In genomic region chr1:169916659-169917058, GRCm38 (mm10) we compare ENCODE assay signal across 10 mouse cellular contexts. TPM values are rescaled to one million over a fixed set of nuclear protein-coding genes. Genes with fewer than 3 reads are reported as not detected.
DNase-seq lines count a peak whose midpoint lies in the region; ATAC-seq and TF ChIP-seq lines count a peak whose summit lies in the region.
"Had no signal": no experiment of that assay in that cellular context is flagged by ENCODE, and none has a peak within 500 bp of the region (broad histone marks: within the 10 kb centered on the region; RNA-seq: fewer than 3 reads in every experiment).

No protein-coding gene starts in this region.

- DNase-seq in heart, adult 18-20 months, result peak; percentile 61 to 75
- DNase-seq in heart, postnatal 25 days (ENCODE audit: low spot score), result no peak
- peak; percentile 28 for DNase-seq in brain, adult 2 months (ENCODE audit: low read depth, low spot score)
- peak; percentile 55 for DNase-seq in heart, adult 8-10 months (ENCODE audit: low spot score)
- DNase-seq in limb, embryonic 14.5 days (ENCODE audit: low spot score), result peak; percentile 49
- no peak for DNase-seq in cerebellum, postnatal 4 days (ENCODE audit: low spot score in 2 of 2)
- no peak for DNase-seq in testis, postnatal 14 days (ENCODE audit: low spot score)
- DNase-seq: right cerebral cortex, postnatal 25 days had no signal

- ATAC-seq in limb, embryonic 14.5 days (ENCODE audit: low FRiP score, low read depth), result peak; percentile 67; the same call in 1 of the 2 replicates
- no peak for ATAC-seq in cerebellum, adult (ENCODE audit: insufficient number of reproducible peaks, low FRiP score, low TSS enrichment)

- intact Hi-C loops in heart, postnatal 25 days (cut with DNase I), result loop anchor here (1.0 to 5.0 kb wide), 3 partner anchors 169 to 384 kb away; partner anchors contain the start of genes Nuf2 and Rgs4

- no peak overlapping the region for H3K4me3 ChIP-seq in limb, embryonic 14.5 days (replicated peaks; ENCODE audit: low read length)

- no peaks in the 10 kb centered on the region for H3K9me3 ChIP-seq in limb, embryonic 14.5 days (ENCODE audit: control insufficient read depth, low read length)

- H3K27ac ChIP-seq in limb, embryonic 14.5 days (replicated peaks; ENCODE audit: low read depth, low read length), result no peak overlapping the region
- H3K27ac ChIP-seq: macrophage had no signal

- no peak overlapping the region for H3K9ac ChIP-seq in limb, embryonic 14.5 days (ENCODE audit: low read depth, low read length, severe bottlenecking)

- H3K4me2 ChIP-seq in limb, embryonic 14.5 days (replicated peaks; ENCODE audit: low read depth, low read length, severe bottlenecking), result no peak overlapping the region

- 12% methylated on average over 7 of the region's 7 CpGs for WGBS in limb, embryonic 14.5 days

- H3K36me3 ChIP-seq in limb, embryonic 14.5 days (ENCODE audit: control insufficient read depth, insufficient read depth, low read length), result no peaks in the 10 kb centered on the region

- no peak for TF ChIP-seq POLR2A in limb, embryonic 14.5 days (IDR thresholded peaks at IDR 0.05; ENCODE audit: borderline replicate concordance, extremely low read depth, insufficient read depth, insufficient read length)

- H3K4me1 ChIP-seq in limb, embryonic 14.5 days (ENCODE audit: control insufficient read depth, insufficient read depth, low read length), result peaks cover 11% of the 10 kb centered on the region

- H3K27me3 ChIP-seq in limb, embryonic 14.5 days (ENCODE audit: control insufficient read depth, insufficient read depth, low read length), result no peaks in the 10 kb centered on the region

RNA-seq across cellular contexts. Expression of gene Ccdc190, which starts 11.8 kb away (rescaled TPM):
- under 1 TPM in 1 of 2 experiments, not detected in 1; 0.31 TPM for total RNA-seq in heart, adult 18-20 months (2021)
- under 1 TPM; 0.13 to 0.20 TPM for total RNA-seq in heart, postnatal 25 days (2021)
- not detected for total RNA-seq in heart, adult 8-10 months (2022)
- 0.20 and 0.24 TPM in 2 replicates for polyA plus RNA-seq in limb, embryonic 14.5 days (2012; rRNA removed)
- polyA plus RNA-seq in limb, embryonic 14.5 days (2014; fragmentation: Nextera tagmentation; extraction: Ambion mirVana), result 0.28 TPM in 1 of 2 replicates, not detected in the other
- polyA plus RNA-seq: macrophage had no signal

RNA-seq across cellular contexts. Expression of gene Hsd17b7, which starts 52.4 kb away (rescaled TPM):
- total RNA-seq in heart, adult 18-20 months (2021), result 10 to 100 TPM; 15.0 TPM
- 10 to 100 TPM; 15.8 to 16.9 TPM for total RNA-seq in heart, postnatal 25 days (2021)
- total RNA-seq in heart, adult 8-10 months (2022), result 10 to 100 TPM; 10.5 to 15.8 (median 12.7) TPM
- polyA plus RNA-seq in limb, embryonic 14.5 days (2012; rRNA removed), result 10.7 and 13.1 TPM in 2 replicates
- polyA plus RNA-seq in limb, embryonic 14.5 days (2014; fragmentation: Nextera tagmentation; extraction: Ambion mirVana), result 14.6 and 19.2 TPM in 2 replicates

Comparison
In these comparisons a context has a peak if more than half of its experiments do, and no peak if none do; other contexts are left out.
1. DNase-seq: peak in heart, adult 18-20 months (2 of 2), brain, adult 2 months (single experiment), heart, adult 8-10 months (single experiment) and limb, embryonic 14.5 days (single experiment); none in heart, postnatal 25 days (single experiment), cerebellum, postnatal 4 days (0 of 2) and testis, postnatal 14 days (single experiment).